Mouse (Mus musculus) neural tube, embryonic 10.5 days (tissue): ENCODE results near the gene Tedc2.
A peak's percentile ranks its signal among the peaks of the same experiment; 100 is the strongest.

Experiments used
- DNase-seq: peaks from one replicate; pipeline ENCODE4 v3.0.0-alpha.2; 2017; ENCODE audit warnings: low spot score; ENCODE audit errors: extremely low spot score

The Tedc2 gene

GRCm38 (mm10) chr17:24220435-24221411 lies at the start of gene Tedc2:
Tedc2 (minus strand) TSS chr17:24220851.
- DNase-seq: peak; percentile 88

DNA sequence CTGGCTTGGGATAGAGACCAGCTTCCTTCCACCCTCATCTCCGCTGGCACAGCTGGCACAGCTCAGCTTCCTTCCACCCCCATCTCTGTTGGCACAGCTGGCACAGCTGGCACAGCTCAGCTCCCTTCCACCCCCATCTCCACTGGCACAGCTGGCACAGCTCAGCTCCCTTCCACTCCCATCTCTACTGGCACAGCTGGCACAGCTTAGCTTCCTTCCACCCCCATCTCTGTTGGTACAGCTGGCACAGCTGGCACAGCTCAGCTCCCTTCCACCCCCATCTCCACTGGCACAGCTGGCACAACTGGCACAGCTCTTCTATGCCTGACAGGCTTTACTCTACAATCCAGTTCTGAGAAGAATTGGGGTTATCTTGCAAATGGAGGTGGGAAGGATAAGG lies 46.5 kb upstream of the Tedc2 start:
- DNase-seq: no peak

- DNase-seq: no peak
Measured at GRCm38 (mm10) chr17:24264766-24265165, 44.1 kb upstream of the Tedc2 start.

GRCm38 (mm10) chr17:24260516-24260915 lies 39.9 kb upstream of the Tedc2 start:
- DNase-seq: no peak

GRCm38 (mm10) chr17:24259702-24260101 lies 39.1 kb upstream of the Tedc2 start:
- no peak for DNase-seq

- DNase-seq: no peak
Measured at GRCm38 (mm10) chr17:24258981-24259380, 38.3 kb upstream of the Tedc2 start.

DNA sequence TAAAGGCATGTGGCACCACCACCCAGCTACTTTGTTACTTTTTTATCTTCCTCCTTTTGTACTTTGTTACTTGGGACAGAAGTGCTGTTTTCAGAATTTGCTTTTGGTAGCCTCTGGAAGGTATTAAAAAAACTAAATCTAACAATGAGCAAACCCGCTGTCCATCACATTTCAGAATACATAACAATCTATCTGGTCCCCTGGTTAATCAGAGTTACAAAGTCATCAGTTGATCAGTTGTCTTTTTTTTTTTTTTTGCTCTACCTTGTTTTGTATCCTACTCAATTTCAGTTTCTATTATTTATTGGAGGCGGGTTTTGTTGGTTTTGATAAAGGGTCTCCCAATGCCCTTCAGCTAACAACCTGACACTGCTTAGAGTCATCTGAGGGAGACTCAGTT lies 31.7 kb upstream of the Tedc2 start:
- DNase-seq: no peak

GRCm38 (mm10) chr17:24251320-24252069 lies 30.8 kb upstream of the Tedc2 start, which contains the start of gene Ccnf:
Ccnf (minus strand) TSS chr17:24251484.
- DNase-seq: peak; percentile 95

DNA sequence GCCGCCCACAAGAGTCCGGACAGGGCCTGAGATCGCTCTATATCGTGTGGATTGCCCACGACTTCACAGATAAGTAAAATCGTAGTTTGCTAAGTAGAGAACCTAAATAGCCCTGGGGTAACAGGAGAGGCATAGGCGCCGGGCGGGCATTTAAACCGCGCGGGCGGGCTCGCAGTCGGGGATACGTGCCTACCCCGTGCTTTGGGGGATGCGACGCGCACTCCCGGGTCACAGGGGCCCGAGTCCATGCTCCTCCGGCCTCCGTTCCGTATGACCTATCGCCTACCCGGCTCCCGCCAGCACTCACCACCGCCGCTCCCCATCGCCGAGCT lies 30.3 kb upstream of the Tedc2 start:
- DNase-seq: no peak

GRCm38 (mm10) chr17:24248641-24249040 lies 28.0 kb upstream of the Tedc2 start:
- DNase-seq: no peak

DNA sequence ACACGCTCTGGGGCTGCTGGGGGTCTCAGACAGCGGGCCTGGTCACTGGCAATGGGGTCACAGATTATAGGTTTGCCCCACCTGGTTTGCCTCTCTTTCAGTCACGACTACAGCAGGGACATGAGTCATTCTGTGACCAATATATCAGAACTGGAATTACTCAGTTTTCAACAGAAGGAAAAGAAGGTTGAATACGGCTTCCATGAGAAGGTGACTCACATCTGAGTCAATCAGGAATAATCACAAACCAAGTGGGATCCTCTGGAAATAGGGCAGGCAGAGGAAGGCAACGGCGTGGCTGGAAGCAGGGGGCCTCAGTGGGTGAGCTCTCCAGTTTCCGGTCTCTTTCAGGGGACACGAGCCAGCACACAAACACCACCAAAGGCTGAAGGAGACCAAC lies 23.4 kb upstream of the Tedc2 start:
- DNase-seq: no peak

GRCm38 (mm10) chr17:24243311-24243969 lies 22.8 kb upstream of the Tedc2 start:
- no peak for DNase-seq

- no peak for DNase-seq
Measured at GRCm38 (mm10) chr17:24236921-24237320, 16.3 kb upstream of the Tedc2 start.

- no peak for DNase-seq
Measured at GRCm38 (mm10) chr17:24236479-24236878, 15.8 kb upstream of the Tedc2 start.

DNA sequence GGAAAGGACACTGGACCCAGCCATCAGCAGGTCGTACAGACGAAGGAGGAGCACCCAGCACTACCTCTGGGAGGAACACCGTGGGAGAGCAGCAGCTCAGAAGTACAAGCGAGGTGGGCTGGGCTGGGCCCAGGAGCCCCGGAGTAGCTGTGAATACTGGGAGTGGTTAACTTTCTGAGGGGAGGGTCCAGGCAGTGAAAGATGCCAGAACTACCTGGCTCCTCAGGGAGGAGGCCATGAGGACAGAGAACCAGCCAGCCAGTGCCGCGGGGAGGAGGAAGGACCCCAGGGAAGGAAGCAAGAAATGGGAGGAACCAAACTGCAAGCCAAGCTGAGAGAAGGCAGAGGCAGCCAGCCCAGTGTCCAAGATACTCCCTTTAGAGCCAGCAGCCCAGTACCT lies 7.3 kb upstream of the Tedc2 start:
- DNase-seq: no peak

DNA sequence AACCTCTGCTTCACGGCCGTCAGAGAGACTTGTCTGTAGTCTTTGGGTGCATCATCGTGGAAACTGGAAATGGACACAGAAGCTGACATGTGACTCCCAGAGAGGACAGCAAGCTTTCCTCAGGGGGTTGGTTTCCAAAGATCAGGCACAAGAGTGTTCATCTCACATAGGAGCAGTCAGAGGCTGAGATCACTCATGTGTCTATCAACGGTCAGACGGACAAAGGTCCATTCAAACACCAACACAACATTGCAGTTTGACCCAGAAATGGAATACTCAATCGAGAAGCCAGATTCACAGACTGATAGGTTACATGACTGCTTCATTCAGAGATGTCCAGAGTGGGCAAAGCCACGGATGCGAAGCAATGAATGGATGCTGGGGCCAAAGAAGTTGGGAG lies 6.1 kb upstream of the Tedc2 start:
- no peak for DNase-seq

- no peak for DNase-seq
Measured at GRCm38 (mm10) chr17:24225851-24226250, 5.2 kb upstream of the Tedc2 start.

- DNase-seq: no peak
Measured at GRCm38 (mm10) chr17:24224741-24225140, 4.1 kb upstream of the Tedc2 start.

DNA sequence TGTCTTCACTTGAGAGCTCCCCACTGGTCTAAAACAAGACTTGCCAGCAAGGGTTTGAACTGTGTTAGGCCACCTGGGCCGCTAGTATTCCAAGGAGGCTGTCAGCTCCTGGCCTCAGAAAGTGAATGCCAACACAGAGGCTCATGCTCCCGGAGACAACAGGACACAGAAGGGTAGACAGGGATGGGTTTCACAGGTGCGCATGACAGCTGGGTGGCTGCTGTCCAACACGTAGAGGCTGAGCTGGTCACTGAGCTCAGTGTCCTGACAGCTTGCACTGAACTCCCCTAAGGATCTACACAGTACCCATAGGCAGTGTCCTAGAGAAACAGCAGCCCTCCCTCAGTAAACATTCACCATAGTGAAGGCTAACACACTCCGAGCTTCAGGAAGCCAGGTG lies 2.9 kb upstream of the Tedc2 start:
- DNase-seq: no peak

GRCm38 (mm10) chr17:24222653-24223052 lies 2.0 kb upstream of the Tedc2 start:
- DNase-seq: peak; percentile 22

- no peak for DNase-seq
Measured at GRCm38 (mm10) chr17:24216836-24217235, 3.8 kb downstream of the Tedc2 start.

GRCm38 (mm10) chr17:24213186-24213585 lies 7.5 kb downstream of the Tedc2 start:
- DNase-seq: no peak
